Mouse (Mus musculus) limb, embryonic 13.5 days (tissue): ENCODE data around the gene Phc3. TPM values are rescaled to one million over a fixed set of nuclear protein-coding genes. Genes with fewer than 3 reads are reported as not detected.
"Not testable (repeated sequence)": the region's sequence is repeated elsewhere in the genome, so short reads cannot be mapped to it uniquely, and the experiment has no call there.

Experiments used
- ATAC-seq: fragments of 200-750 bp; cut with Nextera tagmentation; 2 replicates; pipeline ENCODE4 v1.8.0; 2017; ENCODE audit warnings: low read depth, moderate number of reproducible peaks, moderate TSS enrichment; ENCODE audit not compliant: low FRiP score
- H3K27ac ChIP-seq: fragments of 300-500 bp; sonication (generic); 2 replicates; pipeline ENCODE4 v1.5.1; 2015; ENCODE audit warnings: inconsistent platforms, mild to moderate bottlenecking, moderate library complexity
- H3K27me3 ChIP-seq: fragments of 300-500 bp; sonication (generic); 2 replicates; pipeline ENCODE4 v1.6.1; 2015; ENCODE audit warnings: mild to moderate bottlenecking, inconsistent platforms
- H3K36me3 ChIP-seq: fragments of 300-500 bp; sonication (generic); 2 replicates; pipeline ENCODE4 v1.6.1; 2015; ENCODE audit warnings: inconsistent platforms, mild to moderate bottlenecking, moderate library complexity
- H3K4me1 ChIP-seq: fragments of 300-500 bp; sonication (generic); 2 replicates; pipeline ENCODE4 v1.6.1; 2015; ENCODE audit warnings: inconsistent platforms
- H3K4me2 ChIP-seq: fragments of 300-500 bp; sonication (generic); replicated peaks from 2 replicates; pipeline ENCODE4 v1.6.1; 2015; ENCODE audit warnings: inconsistent platforms, mild to moderate bottlenecking, moderate library complexity
- H3K4me3 ChIP-seq: fragments of 300-500 bp; sonication (generic); 2 replicates; pipeline ENCODE4 v1.5.1; 2015; ENCODE audit warnings: moderate library complexity, mild to moderate bottlenecking, inconsistent platforms
- H3K9ac ChIP-seq: fragments of 300-500 bp; sonication (generic); 2 replicates; pipeline ENCODE4 v1.6.1; 2015; ENCODE audit warnings: mild to moderate bottlenecking, inconsistent platforms
- H3K9me3 ChIP-seq: fragments of 300-500 bp; sonication (generic); 2 replicates; pipeline ENCODE4 v1.6.1; 2016; ENCODE audit warnings: inconsistent platforms
- WGBS: fragments of 180-500 bp; shearing (Covaris S2); methylation state at CpG from one replicate; pipeline ENCODE4 v1.1.7; 2015; 5-methylcytosine and 5-hydroxymethylcytosine counted together
- polyA plus RNA-seq: library from polyadenylated mRNA; unstranded; fragments of >200 nt; fragmentation: Nextera tagmentation; extraction: Ambion mirVana; gene quantifications from 2 replicates; pipeline ENCODE4 v1.2.1, GENCODE M21; 2015

The Phc3 gene
- polyA plus RNA-seq, 1 experiment from 2014 or later, result 7.9 TPM

DNA sequence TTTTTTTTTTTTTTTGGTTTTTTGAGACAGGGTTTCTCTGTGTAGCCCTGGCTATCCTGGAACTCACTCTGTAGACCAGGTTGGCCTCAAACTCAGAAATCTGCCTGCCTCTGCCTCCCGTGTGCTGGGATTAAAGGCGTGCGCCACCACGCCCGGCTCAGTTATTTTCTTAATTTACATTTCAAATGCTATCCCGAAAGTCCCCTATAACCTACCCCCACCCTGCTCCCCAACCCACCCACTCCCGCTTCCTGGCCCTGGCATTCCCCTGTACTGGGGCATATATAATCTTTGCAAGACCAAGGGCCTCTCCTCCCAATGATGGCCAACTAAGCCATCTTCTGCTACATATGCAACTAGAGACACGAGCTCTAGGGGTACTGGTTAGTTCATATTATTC is 109.6 kb downstream of the Phc3 start:
- peaks cover 25% of the 10 kb centered on the region for H3K27me3 ChIP-seq
- H3K4me1 ChIP-seq, H3K9me3 ChIP-seq, H3K36me3 ChIP-seq, H3K4me2 ChIP-seq, H3K9ac ChIP-seq, H3K4me3 ChIP-seq, H3K27ac ChIP-seq, ATAC-seq: not testable (repeated sequence)
- 93% methylated on average over 8 of the region's 8 CpGs for WGBS

DNA sequence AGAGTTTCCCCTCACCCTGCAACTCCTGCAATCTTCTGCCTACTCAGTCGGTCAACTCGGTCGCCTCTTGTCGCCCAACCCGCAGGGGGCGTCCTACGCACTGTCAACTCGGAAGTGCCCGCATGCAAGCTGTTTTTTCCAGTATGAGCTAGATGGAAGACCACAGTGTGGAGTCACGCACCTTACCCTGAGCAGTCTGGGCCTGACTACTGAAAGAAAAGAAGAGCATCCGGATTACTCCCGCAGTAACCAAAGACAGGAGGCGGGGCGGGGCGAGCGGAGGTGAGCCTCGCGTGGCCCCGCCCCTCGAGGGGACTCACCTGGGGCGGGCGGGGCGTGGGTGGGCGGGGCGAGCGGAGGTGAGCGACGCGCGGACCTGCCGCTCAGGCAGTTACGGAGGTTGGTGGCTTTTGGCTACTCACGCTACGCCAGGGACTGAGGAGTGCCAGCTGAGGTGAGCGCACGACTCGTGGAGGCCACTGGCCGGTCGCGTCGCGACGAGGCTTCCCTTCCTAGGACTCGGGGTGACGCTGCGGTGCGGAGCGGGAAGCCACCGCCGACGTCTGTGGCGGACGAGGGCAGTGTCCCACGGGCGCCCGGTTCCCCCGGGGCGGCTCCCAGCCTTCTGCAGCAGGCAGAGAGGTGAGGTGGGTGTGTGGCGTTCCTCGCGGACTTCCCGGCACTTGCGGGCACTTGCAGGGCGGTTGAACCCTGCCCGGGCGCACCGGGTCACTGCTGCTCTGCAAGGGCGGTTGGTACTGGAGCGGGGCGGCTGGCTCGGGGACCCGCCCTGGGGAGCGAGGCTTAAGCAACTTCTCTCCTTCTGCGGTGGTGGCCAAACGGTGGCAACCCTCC is 113.4 kb downstream of the Phc3 start, which contains the start of gene Gpr160:
Gene Gpr160, plus strand, starts transcription at position 347 of the 855 bp plus-strand sequence.
- WGBS, result under 1% methylated on average over 74 of the region's 75 CpGs
- Histone ChIP-seq H3K27ac (no peak within 1 kb of the TSS), H3K36me3 (no peaks in the 10 kb centered on the region), H3K4me1 (no peaks in the 10 kb centered on the region), H3K4me3 (peak within 1 kb of the TSS; percentile 65), H3K27me3 (peaks cover 46% of the 10 kb centered on the region), H3K9ac (peak within 1 kb of the TSS; percentile 70), H3K9me3 (no peaks in the 10 kb centered on the region), H3K4me2 (peak within 1 kb of the TSS; percentile 100)
- ATAC-seq, result peak; percentile 78

DNA sequence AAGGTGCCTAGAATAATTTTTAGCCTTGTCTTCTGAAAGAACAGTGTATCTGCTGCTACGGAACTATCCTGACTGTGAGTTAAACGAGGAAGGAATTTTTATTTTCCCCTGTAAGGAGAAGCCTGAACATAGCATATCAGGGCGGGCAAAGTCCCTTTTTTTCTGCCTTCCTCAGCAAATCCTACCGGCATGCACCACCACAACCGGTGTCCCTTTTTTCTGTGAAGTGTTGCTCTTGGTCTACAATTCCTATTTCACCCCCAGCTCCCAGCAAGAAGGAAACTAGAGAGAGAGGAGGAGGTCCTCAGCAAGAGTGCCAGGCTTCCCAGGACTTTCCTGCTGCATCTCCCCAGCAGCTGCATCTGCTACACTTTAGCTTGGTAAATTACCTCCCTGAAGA is 115.6 kb downstream of the Phc3 start:
- H3K4me2 ChIP-seq, result no peak overlapping the region

DNA sequence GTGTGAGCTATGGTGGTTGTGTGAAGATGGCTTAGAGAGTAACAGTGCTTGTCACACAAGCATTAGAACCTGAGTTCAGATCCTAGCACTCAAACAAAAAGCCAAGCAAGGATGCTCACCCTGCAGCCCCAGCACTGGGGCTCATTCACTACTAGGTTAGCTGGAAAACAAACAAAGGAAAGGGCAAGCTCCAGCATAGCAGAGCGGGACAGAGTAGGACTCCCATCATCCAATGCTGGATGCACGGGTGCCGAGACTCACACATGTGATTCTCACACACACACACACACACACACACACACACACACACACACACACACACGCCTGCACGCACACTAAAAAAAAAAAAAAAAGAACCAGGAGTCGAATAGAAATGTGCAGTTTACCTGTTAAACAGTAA is 117.8 kb downstream of the Phc3 start:
- no peaks in the 10 kb centered on the region for H3K36me3 ChIP-seq
- no peaks in the 10 kb centered on the region for H3K4me1 ChIP-seq
- no peak overlapping the region for H3K9ac ChIP-seq
- 71% methylated on average over 5 of the region's 6 CpGs for WGBS
- H3K27me3 ChIP-seq, result peaks cover 35% of the 10 kb centered on the region
- no peak for ATAC-seq
- H3K4me3 ChIP-seq, result no peak overlapping the region
- no peaks in the 10 kb centered on the region for H3K9me3 ChIP-seq
- no peak overlapping the region for H3K4me2 ChIP-seq
- no peak overlapping the region for H3K27ac ChIP-seq

More for the DNA sequence above, 115.6 kb downstream of the Phc3 start:
- Histone ChIP-seq H3K27ac (no peak overlapping the region), H3K9me3 (no peaks in the 10 kb centered on the region), H3K27me3 (peaks cover 46% of the 10 kb centered on the region), H3K4me1 (no peaks in the 10 kb centered on the region), H3K9ac (no peak overlapping the region), H3K36me3 (no peaks in the 10 kb centered on the region), H3K4me3 (no peak overlapping the region)
- WGBS, result 84% methylated on average over 5 of the region's 5 CpGs
- ATAC-seq, result no peak

Other genes starting within 250 kb of the Phc3 start
- not detected in 2 replicates for gene Samd7, start 223.1 kb downstream of the Phc3 start, polyA plus RNA-seq
- gene Sec62, start 176.5 kb downstream of the Phc3 start, polyA plus RNA-seq, result 97.3 and 103 TPM in 2 replicates
- gene Gpr160, start 113.5 kb downstream of the Phc3 start, polyA plus RNA-seq, result 1.4 and 3.1 TPM in 2 replicates
- 34.0 and 35.5 TPM in 2 replicates for gene Prkci, start 26.3 kb upstream of the Phc3 start, polyA plus RNA-seq
- gene Skil, start 125.6 kb upstream of the Phc3 start, polyA plus RNA-seq, result 27.2 and 30.2 TPM in 2 replicates
- 9.4 and 10.7 TPM in 2 replicates for gene Cldn11, start 180.5 kb upstream of the Phc3 start, polyA plus RNA-seq